Mouse (Mus musculus) cortical plate, adult 2 months (tissue): Measurements from ENCODE around the gene Sstr3.

ENCODE experiments used
- CTCF ChIP-seq: fragments of 200-500 bp; IDR thresholded peaks from 2 replicates; pipeline ENCODE4 v1.5.1; 2011; ENCODE audit warnings: mild to moderate bottlenecking, control low read depth, low read length; ENCODE audit not compliant: insufficient read depth; ENCODE audit errors: extremely low read depth
- POLR2A ChIP-seq: fragments of 200-500 bp; IDR thresholded peaks from 2 replicates; pipeline ENCODE4 v1.6.1; 2011; ENCODE audit warnings: mild to moderate bottlenecking, low read length, control low read depth; ENCODE audit not compliant: insufficient read depth; ENCODE audit errors: extremely low read depth

- TF ChIP-seq CTCF = no peak
- no peak for TF ChIP-seq POLR2A
These were observed 45.5 kb upstream of the Sstr3 start for GRCm38 (mm10) chr15:78589936-78590335.
